Comparison of ENCODE assay signal across 8 mouse cellular contexts in the genomic region with DNA sequence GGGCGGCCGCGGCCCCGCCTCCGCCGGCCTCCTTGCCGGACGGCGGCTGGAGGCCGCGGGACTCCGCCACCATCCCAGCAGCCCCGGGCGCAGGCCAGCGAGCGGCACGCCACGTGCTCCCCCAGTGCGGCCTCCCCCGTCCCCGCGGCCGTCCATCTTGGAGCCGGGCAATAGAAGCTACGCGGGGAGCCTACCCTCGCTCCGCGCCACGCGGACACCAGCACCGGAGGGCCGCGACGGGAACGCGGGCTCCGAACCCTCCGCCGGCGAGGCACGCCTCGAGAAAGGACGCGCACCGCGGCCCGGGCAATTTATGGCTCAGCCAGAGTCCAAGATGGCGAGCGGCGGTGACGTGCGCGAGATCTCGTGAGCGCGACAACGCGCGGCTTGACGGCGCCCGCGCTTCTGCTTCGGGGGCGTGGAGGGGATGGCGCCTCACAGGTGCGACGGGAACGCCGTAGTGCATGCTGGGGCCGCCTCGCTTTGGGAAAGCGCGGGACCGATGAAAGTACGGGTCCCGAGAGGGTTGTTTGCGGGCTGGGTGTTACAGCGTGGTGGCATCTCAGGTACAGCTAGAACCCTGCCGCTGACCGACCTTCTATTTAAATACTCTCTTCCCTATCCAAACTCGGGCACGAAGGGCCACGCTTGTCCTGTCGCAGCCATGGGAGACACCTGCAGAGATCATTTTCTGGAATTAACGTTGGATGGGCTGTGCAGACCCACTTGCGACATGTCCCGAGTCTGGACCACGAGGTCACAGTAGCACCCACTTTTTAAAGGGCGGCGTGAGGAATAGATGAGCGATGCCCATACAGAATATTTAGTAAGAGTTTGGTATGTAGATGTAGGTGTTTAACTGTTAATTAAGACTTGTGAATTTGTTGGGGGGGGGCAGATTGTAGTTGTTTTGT. TPM values are rescaled to one million over a fixed set of nuclear protein-coding genes. Genes with fewer than 3 reads are reported as not detected.
DNase-seq lines count a peak whose midpoint lies in the region; ATAC-seq and TF ChIP-seq lines count a peak whose summit lies in the region.

Gene Mgme1, plus strand, starts transcription at position 157 of the 914 bp plus-strand sequence.
Gene Snx5, minus strand, starts transcription at position 400 of the 914 bp plus-strand sequence.

- no peaks in the 10 kb centered on the region for H3K27me3 ChIP-seq in embryonic facial prominence, embryonic 13.5 days
- H3K27me3 ChIP-seq in heart, adult 2 months (ENCODE audit: control insufficient read depth, insufficient read depth, low read length): no peaks in the 10 kb centered on the region
- no peaks in the 10 kb centered on the region for H3K27me3 ChIP-seq in limb, embryonic 14.5 days (ENCODE audit: control insufficient read depth, insufficient read depth, low read length)
- H3K27me3 ChIP-seq in midbrain, postnatal 0 days (ENCODE audit: insufficient read depth, low read length): no peaks in the 10 kb centered on the region

- intact Hi-C loops in heart, adult 2 months (cut with DNase I): loop anchor here (2.0 to 5.0 kb wide), 2 partner anchors 98 to 263 kb away; partner anchors contain the start of genes Kat14 and Pet117

- no peaks in the 10 kb centered on the region for H3K9me3 ChIP-seq in embryonic facial prominence, embryonic 13.5 days
- H3K9me3 ChIP-seq in limb, embryonic 14.5 days (ENCODE audit: control insufficient read depth, low read length): no peaks in the 10 kb centered on the region
- H3K9me3 ChIP-seq in midbrain, postnatal 0 days (ENCODE audit: low read length): no peaks in the 10 kb centered on the region

- H3K4me3 ChIP-seq in embryonic facial prominence, embryonic 13.5 days: peak within 1 kb of the TSS; percentile 86
- peak within 1 kb of the TSS; percentile 97 for H3K4me3 ChIP-seq in heart, adult 2 months
- H3K4me3 ChIP-seq in limb, embryonic 14.5 days (replicated peaks; ENCODE audit: low read length): peak within 1 kb of the TSS; percentile 87
- peak within 1 kb of the TSS; percentile 95 for H3K4me3 ChIP-seq in midbrain, postnatal 0 days (ENCODE audit: low read depth, low read length)

- H3K4me1 ChIP-seq in embryonic facial prominence, embryonic 13.5 days: peaks cover 34% of the 10 kb centered on the region
- peaks cover 1% of the 10 kb centered on the region for H3K4me1 ChIP-seq in heart, adult 2 months (ENCODE audit: control insufficient read depth, insufficient read depth, low read length)
- H3K4me1 ChIP-seq in limb, embryonic 14.5 days (ENCODE audit: control insufficient read depth, insufficient read depth, low read length): peaks cover 17% of the 10 kb centered on the region
- H3K4me1 ChIP-seq in midbrain, postnatal 0 days (ENCODE audit: insufficient read depth, low read length): peaks cover 9% of the 10 kb centered on the region; the same call in 1 of the 2 replicates

- ATAC-seq in embryonic facial prominence, embryonic 13.5 days (ENCODE audit: insufficient number of reproducible peaks, insufficient read depth, low FRiP score, low TSS enrichment, low read depth): peak; percentile 97
- peak; percentile 96 for ATAC-seq in limb, embryonic 14.5 days (ENCODE audit: low FRiP score, low read depth)
- ATAC-seq in midbrain, postnatal 0 days (ENCODE audit: low FRiP score): peak; percentile 97

- peak within 1 kb of the TSS; percentile 96 for H3K27ac ChIP-seq in embryonic facial prominence, embryonic 13.5 days
- H3K27ac ChIP-seq in heart, adult 2 months: peak within 1 kb of the TSS; percentile 99
- H3K27ac ChIP-seq in limb, embryonic 14.5 days (replicated peaks; ENCODE audit: low read depth, low read length): peak within 1 kb of the TSS; percentile 97
- peak within 1 kb of the TSS; percentile 91 for H3K27ac ChIP-seq in midbrain, postnatal 0 days (ENCODE audit: low read depth, low read length)

- 0 out of 2 replicates have a peak, but pooled peaks have one; percentile 22 for TF ChIP-seq EP300 in heart, adult 2 months (IDR thresholded peaks at IDR 0.05; ENCODE audit: insufficient read depth, low read depth, low read length)

- 0 out of 2 replicates have a peak, but pooled peaks cover 4% of the 10 kb centered on the region for H3K36me3 ChIP-seq in embryonic facial prominence, embryonic 13.5 days
- H3K36me3 ChIP-seq in heart, adult 2 months (ENCODE audit: control insufficient read depth, insufficient read depth, low read length): peaks cover 19% of the 10 kb centered on the region
- H3K36me3 ChIP-seq in limb, embryonic 14.5 days (ENCODE audit: control insufficient read depth, insufficient read depth, low read length): no peaks in the 10 kb centered on the region; the same call in 1 of the 2 replicates
- no peaks in the 10 kb centered on the region for H3K36me3 ChIP-seq in midbrain, postnatal 0 days (ENCODE audit: insufficient read depth, low read length)

- H3K4me2 ChIP-seq in embryonic facial prominence, embryonic 13.5 days: peak within 1 kb of the TSS; percentile 81
- H3K4me2 ChIP-seq in limb, embryonic 14.5 days (replicated peaks; ENCODE audit: low read depth, low read length, severe bottlenecking): peak within 1 kb of the TSS; percentile 75
- peak within 1 kb of the TSS; percentile 68 for H3K4me2 ChIP-seq in midbrain, postnatal 0 days (ENCODE audit: low read depth, low read length, poor library complexity, severe bottlenecking)

- H3K9ac ChIP-seq in embryonic facial prominence, embryonic 13.5 days: peak within 1 kb of the TSS; percentile 98
- peak within 1 kb of the TSS; percentile 97 for H3K9ac ChIP-seq in heart, adult 2 months (ENCODE audit: low read depth, low read length)
- H3K9ac ChIP-seq in limb, embryonic 14.5 days (ENCODE audit: low read depth, low read length, severe bottlenecking): peak within 1 kb of the TSS; percentile 97
- H3K9ac ChIP-seq in midbrain, postnatal 0 days (replicated peaks; ENCODE audit: low read length, poor library complexity, severe bottlenecking): peak within 1 kb of the TSS; percentile 94

- no peak for TF ChIP-seq CTCF in heart, adult 2 months (IDR thresholded peaks at IDR 0.05)
- TF ChIP-seq CTCF in midbrain, postnatal 0 days (IDR thresholded peaks at IDR 0.05): peak; percentile 9; the same call in 1 of the 2 replicates

- under 1% methylated on average over 93 of the region's 93 CpGs for WGBS in embryonic facial prominence, embryonic 13.5 days
- WGBS in heart, adult 2 months: 1% methylated on average over 93 of the region's 93 CpGs
- WGBS in limb, embryonic 14.5 days: under 1% methylated on average over 75 of the region's 93 CpGs
- under 1% methylated on average over 82 of the region's 93 CpGs for WGBS in midbrain, postnatal 0 days

- H3K79me2 ChIP-seq in heart, adult 2 months (replicated peaks; ENCODE audit: control insufficient read depth, insufficient read depth, low read length): peaks cover 1% of the 10 kb centered on the region

- peak; percentile 96 for DNase-seq in 3134 (ENCODE audit: extremely low read depth, insufficient read length, low spot score)
- peak; percentile 94 to 95 for DNase-seq in adrenal gland, postnatal 36 days
- DNase-seq in heart, adult 2 months: peak; percentile 94 to 95
- DNase-seq in kidney, adult 8-10 months: peak; percentile 92 to 93
- peak; percentile 94 for DNase-seq in limb, embryonic 14.5 days (ENCODE audit: low spot score)
- DNase-seq in midbrain, postnatal 0 days (ENCODE audit: low spot score): peak; percentile 96
- DNase-seq in spleen, postnatal 14 days (ENCODE audit: low spot score in 2 of 2): peak; percentile 86 to 90

- peak; percentile 58 for TF ChIP-seq POLR2A in heart, adult 2 months (IDR thresholded peaks at IDR 0.05; ENCODE audit: insufficient read depth, low read depth, low read length)
- peak; percentile 86; the same call in 1 of the 2 replicates for TF ChIP-seq POLR2A in limb, embryonic 14.5 days (IDR thresholded peaks at IDR 0.05; ENCODE audit: borderline replicate concordance, extremely low read depth, insufficient read depth, insufficient read length)

RNA-seq across cellular contexts. Expression of gene Mgme1, which starts in this region (rescaled TPM):
- 10 to 100 TPM; 20.4 to 21.7 TPM for total RNA-seq in adrenal gland, postnatal 36 days (2021)
- 17.5 and 19.2 TPM in 2 replicates for polyA plus RNA-seq in embryonic facial prominence, embryonic 13.5 days (2015; fragmentation: Nextera tagmentation; extraction: Ambion mirVana)
- total RNA-seq in heart, adult 2 months (2021): 10 to 100 TPM; 16.4 to 17.5 TPM
- 7.3 and 11.9 TPM in 2 replicates for polyA plus RNA-seq in heart, adult 2 months (2012; rRNA removed)
- 10.2 and 11.4 TPM in 2 replicates for polyA plus RNA-seq in limb, embryonic 14.5 days (2012; rRNA removed)
- polyA plus RNA-seq in limb, embryonic 14.5 days (2014; fragmentation: Nextera tagmentation; extraction: Ambion mirVana): 15.2 and 17.2 TPM in 2 replicates
- 4.3 and 4.4 TPM in 2 replicates for total RNA-seq in midbrain, postnatal 0 days (2014; rRNA removed)
- polyA plus RNA-seq in midbrain, postnatal 0 days (2015; fragmentation: Nextera tagmentation; extraction: Ambion mirVana): 5.6 and 6.2 TPM in 2 replicates

RNA-seq across cellular contexts. Expression of gene Snx5, which starts in this region (rescaled TPM):
- total RNA-seq in adrenal gland, postnatal 36 days (2021): 100 to 1,000 TPM in 1 of 2 experiments, 10 to 100 TPM in 1; 93.4 to 105 TPM
- polyA plus RNA-seq in embryonic facial prominence, embryonic 13.5 days (2015; fragmentation: Nextera tagmentation; extraction: Ambion mirVana): 124 TPM in 2 replicates
- total RNA-seq in heart, adult 2 months (2021): 10 to 100 TPM; 51.5 to 55.3 TPM
- polyA plus RNA-seq in heart, adult 2 months (2012; rRNA removed): 22.2 and 39.7 TPM in 2 replicates
- 133 and 153 TPM in 2 replicates for polyA plus RNA-seq in limb, embryonic 14.5 days (2012; rRNA removed)
- 129 and 130 TPM in 2 replicates for polyA plus RNA-seq in limb, embryonic 14.5 days (2014; fragmentation: Nextera tagmentation; extraction: Ambion mirVana)
- 62.3 and 69.0 TPM in 2 replicates for total RNA-seq in midbrain, postnatal 0 days (2014; rRNA removed)
- polyA plus RNA-seq in midbrain, postnatal 0 days (2015; fragmentation: Nextera tagmentation; extraction: Ambion mirVana): 57.2 and 58.0 TPM in 2 replicates

Comparison
In these comparisons a context has a peak if more than half of its experiments do, and no peak if none do; other contexts are left out.
1. Peak in every context shown above with its lines: DNase-seq, ATAC-seq, H3K4me3 ChIP-seq and H3K27ac ChIP-seq.